Mouse (Mus musculus) urinary bladder, adult 2 months (tissue): ENCODE results near the gene Nkiras2. TPM values are rescaled to one million over a fixed set of nuclear protein-coding genes. Genes with fewer than 3 reads are reported as not detected.
"Not testable (repeated sequence)": the region's sequence is repeated elsewhere in the genome, so short reads cannot be mapped to it uniquely, and the experiment has no call there.

Source experiments
- DNase-seq: peaks from one replicate; pipeline ENCODE4 v3.0.0; 2022; ENCODE audit warnings: low spot score
- polyA plus RNA-seq: library from polyadenylated mRNA; depleted of rRNA; stranded (reverse); fragments of >200 nt; gene quantifications from 2 replicates; pipeline ENCODE4 v1.2.3, GENCODE M21; 2012

Nkiras2 gene
- polyA plus RNA-seq, 1 experiment = 54.8 TPM

- DNase-seq = no peak
Measured at GRCm38 (mm10) chr11:100598074-100598473, 21.0 kb upstream of the Nkiras2 start.

- no peak for DNase-seq
Measured at GRCm38 (mm10) chr11:100601372-100601771, 17.7 kb upstream of the Nkiras2 start.

GRCm38 (mm10) chr11:100603155-100603554, 15.9 kb upstream of the Nkiras2 start:
- DNase-seq = no peak

- DNase-seq = no peak
Measured at GRCm38 (mm10) chr11:100603813-100604212, 15.2 kb upstream of the Nkiras2 start.

- no peak for DNase-seq
Measured at GRCm38 (mm10) chr11:100604321-100605005, 14.6 kb upstream of the Nkiras2 start.

DNA sequence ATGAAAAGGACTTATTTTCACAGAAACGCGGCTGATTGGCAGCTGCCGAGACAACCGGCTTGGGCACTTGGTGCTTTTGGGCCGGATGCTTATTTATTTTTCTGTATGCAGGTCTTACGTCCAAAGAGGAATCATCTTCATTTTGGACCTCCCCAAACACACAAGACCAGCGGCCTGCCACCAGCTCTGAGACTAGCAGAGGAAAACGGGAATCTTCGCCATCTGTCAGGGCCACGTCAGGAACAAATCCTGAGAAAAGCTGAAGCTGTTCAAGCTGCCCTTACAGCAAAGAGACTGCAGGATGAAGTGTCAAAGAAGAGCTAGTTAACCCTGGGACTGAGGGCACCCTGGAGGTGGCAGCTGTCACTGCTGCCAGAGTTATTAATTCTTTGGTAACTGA, 13.6 kb upstream of the Nkiras2 start:
- no peak for DNase-seq

GRCm38 (mm10) chr11:100607121-100607520, 11.9 kb upstream of the Nkiras2 start:
- no peak for DNase-seq

DNA sequence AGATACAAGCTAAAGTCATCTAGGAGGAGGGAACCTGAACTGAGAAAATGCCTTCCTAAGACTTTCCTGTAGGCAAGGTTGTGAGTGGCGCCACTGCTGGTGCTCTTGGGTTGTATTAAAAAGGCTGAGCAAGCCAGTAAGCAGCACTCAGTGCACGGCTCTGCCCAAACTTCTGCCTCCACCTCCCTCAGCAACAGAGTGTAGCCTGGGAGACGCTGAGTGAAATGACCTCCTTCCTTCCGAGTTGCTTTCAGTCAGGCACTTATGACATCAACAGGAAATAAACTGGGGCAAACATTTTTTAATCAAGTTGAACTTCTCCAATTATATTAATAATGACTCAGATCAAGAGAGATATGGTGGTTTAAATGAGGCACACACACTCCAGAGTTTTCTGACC, 10.2 kb upstream of the Nkiras2 start:
- no peak for DNase-seq

- no peak for DNase-seq
Measured at GRCm38 (mm10) chr11:100609355-100609996, 9.6 kb upstream of the Nkiras2 start.

- no peak for DNase-seq
Measured at GRCm38 (mm10) chr11:100609997-100610680, 8.9 kb upstream of the Nkiras2 start.

GRCm38 (mm10) chr11:100611627-100612026, 7.4 kb upstream of the Nkiras2 start:
- DNase-seq = no peak

GRCm38 (mm10) chr11:100613241-100613640, 5.8 kb upstream of the Nkiras2 start:
- no peak for DNase-seq

DNA sequence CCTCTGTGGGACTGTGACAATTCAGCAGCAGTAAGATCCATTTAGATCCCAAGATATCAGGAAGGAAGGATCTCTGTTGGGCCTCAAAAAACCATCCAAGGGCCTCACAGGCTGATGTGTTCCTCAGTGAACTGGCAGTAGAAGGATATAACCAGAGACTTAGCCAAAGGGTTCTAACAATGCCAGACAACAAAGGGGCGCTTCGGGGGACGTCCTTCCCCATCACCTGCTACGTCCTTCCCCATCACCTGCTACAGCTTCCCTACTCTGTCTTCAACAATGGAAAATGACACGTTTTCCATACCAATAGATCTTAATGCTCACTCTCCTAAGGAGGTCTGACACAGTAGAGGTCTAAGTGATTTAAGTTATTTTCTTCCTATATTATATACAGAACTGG, 2.7 kb upstream of the Nkiras2 start:
- no peak for DNase-seq

- DNase-seq = not testable (repeated sequence)
Measured at GRCm38 (mm10) chr11:100616836-100617235, 2.2 kb upstream of the Nkiras2 start.

- no peak for DNase-seq
Measured at GRCm38 (mm10) chr11:100617480-100617879, 1.6 kb upstream of the Nkiras2 start.

DNA sequence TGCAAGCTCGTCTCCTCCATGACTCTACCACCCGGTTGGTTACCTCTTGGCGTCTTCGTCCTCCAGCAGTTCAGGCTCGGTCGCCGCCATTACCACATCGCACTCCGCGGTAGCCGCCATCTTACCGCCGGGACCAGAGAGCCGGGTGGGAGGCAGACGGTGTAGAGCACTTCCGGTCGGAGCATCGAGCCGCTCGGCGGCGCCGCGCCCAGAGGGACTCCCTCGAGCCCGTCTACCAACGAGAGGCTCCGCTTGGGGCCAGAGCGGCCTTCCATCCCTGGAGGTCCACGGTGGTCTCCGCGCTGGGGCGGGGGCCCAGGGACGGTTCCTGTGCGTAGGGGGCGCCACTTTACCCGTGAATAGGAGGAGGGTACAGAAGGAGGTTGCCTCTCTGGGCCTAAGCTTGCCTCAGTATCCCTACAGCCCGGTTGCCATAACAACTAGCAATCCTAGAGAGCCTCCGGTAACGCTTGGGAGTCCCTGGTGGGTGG, 486 bp downstream of the Nkiras2 start:
- peak; percentile 91 for DNase-seq

DNA sequence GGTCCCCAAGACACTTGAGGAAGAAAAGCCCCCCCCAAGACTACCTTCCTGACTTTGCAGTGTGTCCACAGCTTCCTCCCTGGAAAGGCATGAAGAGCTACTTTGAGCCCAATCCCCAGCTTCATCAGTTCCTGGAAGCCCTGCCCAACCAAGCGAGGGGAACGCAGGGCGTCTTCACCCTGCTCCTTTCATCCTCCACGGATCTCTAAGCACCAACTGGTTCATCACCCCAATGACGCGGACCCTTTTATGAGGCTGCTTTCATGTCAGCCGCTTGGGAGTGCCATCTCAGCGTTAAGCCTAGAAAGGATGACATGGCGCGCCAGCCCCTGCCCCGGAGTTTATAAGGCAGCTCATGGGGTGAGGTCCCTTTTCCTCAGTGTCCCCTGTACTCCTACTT, 938 bp downstream of the Nkiras2 start, which contains the start of gene Dnajc7:
Gene Dnajc7, minus strand, starts transcription at position 187 of the 400 bp plus-strand sequence.
- DNase-seq = peak; percentile 31

DNA sequence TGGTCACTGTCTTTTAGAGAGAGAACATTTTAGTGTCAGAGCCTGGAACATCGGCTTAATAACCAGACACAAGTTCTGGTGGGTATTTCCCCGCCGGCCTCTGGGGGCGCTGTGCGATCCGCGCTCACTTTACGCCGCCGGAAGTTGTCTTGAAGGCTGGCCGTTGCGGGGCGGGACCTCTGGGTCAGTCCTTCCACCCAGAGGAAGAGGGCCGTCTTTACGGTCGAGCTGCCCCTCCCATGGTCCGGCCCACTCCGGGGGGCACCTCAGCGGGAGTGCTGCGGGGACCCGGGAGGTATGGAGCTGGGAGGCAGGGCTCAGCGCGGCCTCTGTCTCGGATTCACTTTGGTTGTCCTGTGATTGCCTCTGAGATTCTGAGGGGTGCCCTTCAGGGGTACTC, 3.7 kb downstream of the Nkiras2 start:
- DNase-seq = peak; percentile 90

GRCm38 (mm10) chr11:100623867-100624266, 4.8 kb downstream of the Nkiras2 start:
- no peak for DNase-seq

- DNase-seq = no peak
Measured at GRCm38 (mm10) chr11:100625754-100626700, 7.0 kb downstream of the Nkiras2 start.

- DNase-seq = peak; percentile 55
Measured at GRCm38 (mm10) chr11:100626701-100627195, 7.7 kb downstream of the Nkiras2 start.
